Mouse (Mus musculus) limb, embryonic 10.5 days (tissue): ENCODE measurements around the gene Gm7735. TPM values are rescaled to one million over a fixed set of nuclear protein-coding genes. Genes with fewer than 3 reads are reported as not detected.
"Not testable (repeated sequence)": the region's sequence is repeated elsewhere in the genome, so short reads cannot be mapped to it uniquely, and the experiment has no call there.

Experiments used
- DNase-seq: peaks from one replicate; pipeline ENCODE4 v3.0.0-alpha.2; 2017; ENCODE audit warnings: low spot score
- H3K27ac ChIP-seq: fragments of 300-500 bp; sonication (generic); 2 replicates; pipeline ENCODE4 v1.5.1; 2016; ENCODE audit warnings: mild to moderate bottlenecking
- H3K27me3 ChIP-seq: fragments of 300-500 bp; sonication (generic); 2 replicates; pipeline ENCODE4 v1.6.1; 2016; ENCODE audit warnings: low read depth, mild to moderate bottlenecking; ENCODE audit not compliant: poor library complexity, severe bottlenecking
- H3K36me3 ChIP-seq: fragments of 300-500 bp; sonication (generic); 2 replicates; pipeline ENCODE4 v1.6.1; 2016; ENCODE audit warnings: mild to moderate bottlenecking, moderate library complexity
- H3K4me1 ChIP-seq: fragments of 300-500 bp; sonication (generic); 2 replicates; pipeline ENCODE4 v1.6.1; 2016
- H3K4me3 ChIP-seq: fragments of 300-500 bp; sonication (generic); 2 replicates; pipeline ENCODE4 v1.5.1; 2016; ENCODE audit warnings: mild to moderate bottlenecking, moderate library complexity
- H3K9me3 ChIP-seq: fragments of 300-500 bp; sonication (generic); replicated peaks from 2 replicates; pipeline ENCODE4 v1.6.1; 2016; ENCODE audit warnings: mild to moderate bottlenecking
- WGBS: fragments of 180-500 bp; shearing (Covaris S2); methylation state at CpG from one replicate; pipeline ENCODE4 v1.1.7; 2016; 5-methylcytosine and 5-hydroxymethylcytosine counted together
- polyA plus RNA-seq: library from polyadenylated mRNA; unstranded; fragments of >200 nt; fragmentation: Nextera tagmentation; extraction: Ambion mirVana; gene quantifications from 2 replicates; pipeline ENCODE4 v1.2.1, GENCODE M21; 2016

The Gm7735 gene
- not detected in 2 replicates for polyA plus RNA-seq

GRCm38 (mm10) chr16:89169190-89169589, at the start of gene Gm7735:
Gene Gm7735, plus strand, starts transcription at chr16:89169490.
- not testable (repeated sequence) for H3K36me3 ChIP-seq, DNase-seq

GRCm38 (mm10) chr16:89140551-89140950, 28.7 kb upstream of the Gm7735 start, which contains the start of gene Gm6358:
Gene Gm6358, plus strand, starts transcription at chr16:89140851.
- no peak for DNase-seq
- Histone ChIP-seq H3K9me3 (no peaks in the 10 kb centered on the region), H3K27me3 (no peaks in the 10 kb centered on the region), H3K4me3 (no peak within 1 kb of the TSS), H3K27ac (no peak within 1 kb of the TSS), H3K4me1 (no peaks in the 10 kb centered on the region), H3K36me3 (no peaks in the 10 kb centered on the region)
- WGBS: 96% methylated on average over 1 of the region's 1 CpGs

More at GRCm38 (mm10) chr16:89169190-89169589, at the start of gene Gm7735:
- H3K9me3 ChIP-seq, H3K27me3 ChIP-seq, H3K4me3 ChIP-seq, H3K4me1 ChIP-seq, H3K27ac ChIP-seq: not testable (repeated sequence)

- Histone ChIP-seq H3K4me1 (no peaks in the 10 kb centered on the region), H3K27ac (no peak within 1 kb of the TSS), H3K9me3 (no peaks in the 10 kb centered on the region), H3K4me3 (no peak within 1 kb of the TSS), H3K36me3 (no peaks in the 10 kb centered on the region), H3K27me3 (no peaks in the 10 kb centered on the region)
- 94% methylated on average over 1 of the region's 1 CpGs for WGBS
- no peak for DNase-seq
These were observed 18.5 kb upstream of the Gm7735 start, which contains the start of gene Gm10061 for GRCm38 (mm10) chr16:89150786-89151185. Gene Gm10061, plus strand, starts transcription at chr16:89151086.

GRCm38 (mm10) chr16:89157652-89158051, 11.6 kb upstream of the Gm7735 start, which contains the start of gene Gm9789:
Gene Gm9789, plus strand, starts transcription at chr16:89157952.
- no peaks in the 10 kb centered on the region for H3K4me1 ChIP-seq
- no peaks in the 10 kb centered on the region for H3K27me3 ChIP-seq
- 86% methylated on average over 4 of the region's 4 CpGs for WGBS
- H3K27ac ChIP-seq: no peak within 1 kb of the TSS
- no peaks in the 10 kb centered on the region for H3K9me3 ChIP-seq
- H3K4me3 ChIP-seq: no peak within 1 kb of the TSS
- no peaks in the 10 kb centered on the region for H3K36me3 ChIP-seq
- DNase-seq: no peak

- Histone ChIP-seq H3K27ac (no peak within 1 kb of the TSS), H3K4me1 (no peaks in the 10 kb centered on the region), H3K36me3 (no peaks in the 10 kb centered on the region), H3K4me3 (no peak within 1 kb of the TSS), H3K9me3 (no peaks in the 10 kb centered on the region), H3K27me3 (no peaks in the 10 kb centered on the region)
- WGBS: 85% methylated on average over 2 of the region's 2 CpGs
- DNase-seq: no peak
These were observed 5.1 kb downstream of the Gm7735 start, which contains the start of gene 1110057P08Rik for GRCm38 (mm10) chr16:89174435-89174834. Gene 1110057P08Rik, plus strand, starts transcription at chr16:89174735.

- Histone ChIP-seq H3K27me3 (no peaks in the 10 kb centered on the region), H3K4me1 (no peaks in the 10 kb centered on the region), H3K4me3 (no peak overlapping the region), H3K36me3 (no peaks in the 10 kb centered on the region), H3K27ac (no peak overlapping the region), H3K9me3 (no peaks in the 10 kb centered on the region)
- 87% methylated on average over 4 of the region's 4 CpGs for WGBS
- DNase-seq: no peak
These were observed 19.3 kb downstream of the Gm7735 start for GRCm38 (mm10) chr16:89188621-89189020.

- Histone ChIP-seq H3K9me3 (no peaks in the 10 kb centered on the region), H3K4me3 (no peak within 1 kb of the TSS), H3K36me3 (no peaks in the 10 kb centered on the region), H3K27me3 (no peaks in the 10 kb centered on the region), H3K27ac (no peak within 1 kb of the TSS), H3K4me1 (no peaks in the 10 kb centered on the region)
- no peak for DNase-seq
- WGBS: 68% methylated on average over 1 of the region's 1 CpGs
These were observed 36.3 kb downstream of the Gm7735 start, which contains the start of gene Krtap20-2 for GRCm38 (mm10) chr16:89205561-89205960. Gene Krtap20-2, plus strand, starts transcription at chr16:89205861.

Other genes starting within 250 kb of the Gm7735 start
- gene Krtap19-9b, start 237.2 kb upstream of the Gm7735 start, polyA plus RNA-seq: not detected in 2 replicates
- not detected in 2 replicates for gene Krtap16-3, start 206.6 kb upstream of the Gm7735 start, polyA plus RNA-seq
- not detected in 2 replicates for gene Krtap22-2, start 158.7 kb upstream of the Gm7735 start, polyA plus RNA-seq
- gene Gm10229, start 154.2 kb upstream of the Gm7735 start, polyA plus RNA-seq: not detected in 2 replicates
- gene Krtap6-1, start 137.8 kb upstream of the Gm7735 start, polyA plus RNA-seq: not detected in 2 replicates
- gene Gm10228, start 128.0 kb upstream of the Gm7735 start, polyA plus RNA-seq: not detected in 2 replicates
- not detected in 2 replicates for gene Krtap6-5, start 121.6 kb upstream of the Gm7735 start, polyA plus RNA-seq
- gene 1110025L11Rik, start 105.5 kb upstream of the Gm7735 start, polyA plus RNA-seq: not detected in 2 replicates
- gene Krtap6-3, start 85.5 kb upstream of the Gm7735 start, polyA plus RNA-seq: not detected in 2 replicates
- gene Gm6358, start 28.6 kb upstream of the Gm7735 start, polyA plus RNA-seq: not detected in 2 replicates
- gene Gm10061, start 18.4 kb upstream of the Gm7735 start, polyA plus RNA-seq: not detected in 2 replicates
- gene Gm9789, start 11.5 kb upstream of the Gm7735 start, polyA plus RNA-seq: not detected in 2 replicates
- not detected in 2 replicates for gene 1110057P08Rik, start 5.2 kb downstream of the Gm7735 start, polyA plus RNA-seq
- gene Krtap20-2, start 36.4 kb downstream of the Gm7735 start, polyA plus RNA-seq: not detected in 2 replicates
- not detected in 2 replicates for gene Krtap21-1, start 234.4 kb downstream of the Gm7735 start, polyA plus RNA-seq